In the genomic region with DNA sequence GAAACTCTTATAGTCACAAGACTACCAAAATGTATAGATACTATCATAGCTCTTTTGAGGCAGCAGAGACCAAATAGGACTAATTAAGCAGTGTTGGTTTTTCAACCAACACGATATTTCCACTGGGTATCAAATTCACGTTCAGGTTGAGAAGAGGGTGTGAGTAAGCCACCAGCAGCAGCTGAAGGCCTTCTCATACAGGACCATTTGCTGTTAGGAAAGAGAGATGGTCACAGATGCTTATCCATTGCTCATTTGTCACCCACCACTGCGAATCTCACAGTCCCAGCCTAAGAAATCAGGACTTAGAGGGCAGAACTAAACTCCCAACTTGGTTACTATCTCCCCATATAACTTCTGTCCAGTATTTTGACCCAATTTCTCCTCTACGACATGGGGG, we compare ENCODE assay signal across 21 mouse cellular contexts.
A peak's percentile ranks its signal among the peaks of the same experiment; 100 is the strongest.
DNase-seq lines count a peak whose midpoint lies in the region; ATAC-seq and TF ChIP-seq lines count a peak whose summit lies in the region.
"Had no signal": no experiment of that assay in that cellular context is flagged by ENCODE, and none has a peak within 500 bp of the region (broad histone marks: within the 10 kb centered on the region; RNA-seq: fewer than 3 reads in every experiment).

No protein-coding gene starts in this region.

- 82% methylated on average over 4 of the region's 4 CpGs for WGBS in kidney, adult 2 months
- WGBS in forebrain, embryonic 14.5 days: 91% methylated on average over 4 of the region's 4 CpGs
- 93% methylated on average over 4 of the region's 4 CpGs for WGBS in midbrain, embryonic 15.5 days

- TF ChIP-seq POLR2A in kidney, adult 2 months (IDR thresholded peaks at IDR 0.05; ENCODE audit: low read depth, low read length): no peak
- no peak for TF ChIP-seq POLR2A in myocyte (IDR thresholded peaks at IDR 0.05; ENCODE audit: insufficient read length, low read depth)

- H3K79me2 ChIP-seq in myocyte (ENCODE audit: control insufficient read depth, insufficient read depth): no peaks in the 10 kb centered on the region

- no peak overlapping the region for H3K9ac ChIP-seq in forebrain, embryonic 14.5 days (ENCODE audit: low read length)
- H3K9ac ChIP-seq in midbrain, embryonic 15.5 days: no peak overlapping the region

- TF ChIP-seq CTCF in kidney, adult 2 months (conservative IDR thresholded peaks at IDR 0.05; ENCODE audit: insufficient read depth, insufficient read length, low read depth, low read length): no peak

- H3K36me3 ChIP-seq in kidney, adult 2 months (ENCODE audit: control insufficient read depth, insufficient read depth, low read length): no peaks in the 10 kb centered on the region
- no peaks in the 10 kb centered on the region for H3K36me3 ChIP-seq in myocyte (ENCODE audit: control insufficient read depth, insufficient read depth)
- H3K36me3 ChIP-seq in forebrain, embryonic 14.5 days (ENCODE audit: control insufficient read depth, insufficient read depth, low read length): no peaks in the 10 kb centered on the region
- no peaks in the 10 kb centered on the region for H3K36me3 ChIP-seq in midbrain, embryonic 15.5 days (replicated peaks)

- H3ac ChIP-seq in myocyte (ENCODE audit: control insufficient read depth, insufficient read length): no peak overlapping the region

- H3K4me3 ChIP-seq in kidney, adult 2 months (ENCODE audit: insufficient read depth, low read depth, low read length): no peak overlapping the region
- H3K4me3 ChIP-seq in myocyte: no peak overlapping the region
- H3K4me3 ChIP-seq in forebrain, embryonic 14.5 days (ENCODE audit: low read depth, low read length): no peak overlapping the region
- H3K4me3 ChIP-seq in midbrain, embryonic 15.5 days: no peak overlapping the region

- ATAC-seq in forebrain, embryonic 14.5 days: no peak
- no peak for ATAC-seq in midbrain, embryonic 15.5 days (replicated peaks)
- ATAC-seq: activated CD4-positive, CD25-positive, alpha-beta regulatory T cell, adult 4 months; CD4-positive, CD25-positive, alpha-beta regulatory T cell, adult 4 months; Patski had no signal

- H3K9me3 ChIP-seq in forebrain, embryonic 14.5 days (replicated peaks; ENCODE audit: control insufficient read depth, low read length): no peaks in the 10 kb centered on the region
- no peaks in the 10 kb centered on the region for H3K9me3 ChIP-seq in midbrain, embryonic 15.5 days
- H3K9me3 ChIP-seq: G1E had no signal

- H3K4me2 ChIP-seq in myocyte (ENCODE audit: low read depth): peak overlapping the region; percentile 27
- no peak overlapping the region for H3K4me2 ChIP-seq in forebrain, embryonic 14.5 days (ENCODE audit: low read length)
- H3K4me2 ChIP-seq in midbrain, embryonic 15.5 days: no peak overlapping the region

- H3K27ac ChIP-seq in kidney, adult 2 months (ENCODE audit: insufficient read depth, low read depth, low read length): peak overlapping the region; percentile 60; the same call in 1 of the 2 replicates
- H3K27ac ChIP-seq in forebrain, embryonic 14.5 days (ENCODE audit: low read depth, low read length): no peak overlapping the region
- H3K27ac ChIP-seq in midbrain, embryonic 15.5 days: no peak overlapping the region

- H3K4me1 ChIP-seq in kidney, adult 2 months (ENCODE audit: control insufficient read depth, insufficient read depth, low read length): peaks cover 6% of the 10 kb centered on the region; the same call in 1 of the 2 replicates
- no peaks in the 10 kb centered on the region for H3K4me1 ChIP-seq in forebrain, embryonic 14.5 days (ENCODE audit: control insufficient read depth, insufficient read depth, low read length)
- H3K4me1 ChIP-seq in midbrain, embryonic 15.5 days: no peaks in the 10 kb centered on the region

- H3K27me3 ChIP-seq in kidney, adult 2 months (replicated peaks; ENCODE audit: control insufficient read depth, insufficient read depth, low read length): no peaks in the 10 kb centered on the region
- no peaks in the 10 kb centered on the region for H3K27me3 ChIP-seq in myocyte (ENCODE audit: control insufficient read depth, insufficient read depth, insufficient read length)
- no peaks in the 10 kb centered on the region for H3K27me3 ChIP-seq in forebrain, embryonic 14.5 days (replicated peaks; ENCODE audit: control insufficient read depth, insufficient read depth, low read length)
- H3K27me3 ChIP-seq in midbrain, embryonic 15.5 days (replicated peaks): no peaks in the 10 kb centered on the region
- H3K27me3 ChIP-seq: CH12.LX, Patski had no signal

- no peak for DNase-seq in kidney, adult 2 months
- no peak for DNase-seq in kidney, adult 11 months
- peak; percentile 11 for DNase-seq in 416B (ENCODE audit: low read depth)
- no peak for DNase-seq in forebrain, embryonic 14.5 days (ENCODE audit: low spot score)
- DNase-seq: adrenal gland, adult 2 months; adrenal gland, adult 8-10 months; adrenal gland, postnatal 10 days; adrenal gland, postnatal 14 days; adrenal gland, postnatal 25 days; adrenal gland, postnatal 36 days; cerebellum, adult 11 months; cerebellum, adult 11-12 months; cerebellum, adult 18-20 months; cerebellum, adult 2 months had no signal

TF ChIP-seq in myocyte, 11 proteins besides CTCF, POLR2A, EP300 and RAD21:
- TF ChIP-seq REST (IDR thresholded peaks at IDR 0.05; ENCODE audit: insufficient read depth, insufficient read length) (no peak), MYOD1 (IDR thresholded peaks at IDR 0.05; ENCODE audit: control insufficient read depth in 1 of 3, insufficient read length in 2 of 3, low read depth in 2 of 3) (peak in 2 of 3 experiments; percentile 65 to 80), MAX (IDR thresholded peaks at IDR 0.05; ENCODE audit: low read depth) (no peak), CEBPB (IDR thresholded peaks at IDR 0.05; ENCODE audit: insufficient read depth, poor library complexity, severe bottlenecking) (no peak), POLR2AphosphoS2 (IDR thresholded peaks at IDR 0.05; ENCODE audit: insufficient read length, low read depth) (no peak), USF1 (IDR thresholded peaks at IDR 0.05; ENCODE audit: low read depth) (no peak), MYOG (IDR thresholded peaks at IDR 0.05; ENCODE audit: control insufficient read depth in 1 of 3, insufficient read depth in 1 of 3, insufficient read length in 2 of 3, low read depth in 2 of 3) (peak in 1 of 3 experiments; percentile 56), TCF12 (IDR thresholded peaks at IDR 0.05; ENCODE audit: insufficient read depth, poor library complexity, severe bottlenecking) (peak; percentile 16), TCF3 (IDR thresholded peaks at IDR 0.05; ENCODE audit: insufficient read length, low read depth) (no peak)
